Mouse (Mus musculus): ENCODE results near the gene Zfp706. TPM values are rescaled to one million over a fixed set of nuclear protein-coding genes. Genes with fewer than 3 reads are reported as not detected.

Gene Zfp706
- polyA plus RNA-seq, 1 experiment from 2014 or later = 440 TPM

DNA sequence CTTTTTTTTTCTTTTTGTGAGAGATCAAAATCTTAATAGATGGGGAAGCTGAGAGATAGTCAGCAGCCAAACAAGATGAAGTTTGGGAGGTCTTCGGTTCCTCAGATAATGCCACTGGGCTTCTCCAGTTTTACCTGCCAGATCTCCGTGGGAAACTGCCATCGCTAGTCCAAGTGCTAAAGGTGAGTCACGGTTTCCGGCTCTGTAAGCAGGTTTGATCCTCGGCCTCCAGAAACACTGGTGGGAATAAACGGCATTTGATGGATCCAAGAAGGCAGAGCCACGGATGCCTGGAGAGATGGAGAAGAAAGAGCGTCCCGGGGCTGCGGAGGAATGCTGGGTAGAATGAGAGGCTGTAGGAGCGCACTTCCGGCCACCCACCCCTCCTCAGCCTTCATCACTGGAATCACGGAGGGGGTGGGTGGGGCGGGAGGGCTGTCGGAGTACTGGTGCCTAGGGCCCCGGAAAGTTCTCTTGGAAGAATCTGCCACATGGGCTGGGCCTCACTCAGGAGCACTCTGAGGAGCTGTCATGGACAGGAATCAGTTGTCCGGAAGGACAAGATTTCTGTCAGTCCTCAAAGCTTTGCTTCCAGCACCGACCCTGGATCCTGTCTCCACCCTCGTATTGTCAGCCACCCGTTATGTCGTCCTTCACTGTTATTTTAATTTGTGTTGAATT is 58.6 kb downstream of the Zfp706 start:
- H3K27me3 ChIP-seq = no peaks in the 10 kb centered on the region
- H3K4me2 ChIP-seq (replicated peaks) = no peak overlapping the region
- H3K4me1 ChIP-seq = 0 out of 2 replicates have a peak, but pooled peaks cover 4% of the 10 kb centered on the region
- WGBS = 90% methylated on average over 22 of the region's 22 CpGs
- ATAC-seq (ENCODE audit: low FRiP score) = no peak
- no peaks in the 10 kb centered on the region for H3K36me3 ChIP-seq
- H3K4me3 ChIP-seq = no peak overlapping the region
- H3K9me3 ChIP-seq (replicated peaks) = no peaks in the 10 kb centered on the region
- H3K9ac ChIP-seq = no peak overlapping the region
- no peak overlapping the region for H3K27ac ChIP-seq

Data from hindbrain, embryonic 12.5 days (tissue).